Mouse (Mus musculus) megakaryocyte, embryonic 14.5 days (primary cell): ENCODE data around the gene Cfap43.

Experiments
- FLI1 ChIP-seq: IDR thresholded peaks from 2 replicates; pipeline ENCODE4 v1.6.1; 2012; ENCODE audit warnings: low read length, inconsistent platforms, mixed read lengths
- GATA1 ChIP-seq: IDR thresholded peaks from 3 replicates; pipeline ENCODE4 v1.6.1; 2012; ENCODE audit warnings: mixed read lengths, low read length, inconsistent platforms, borderline replicate concordance

GRCm38 (mm10) chr19:47900558-47900957, 18.5 kb downstream of the Cfap43 start:
- TF ChIP-seq GATA1 (no peak), FLI1 (no peak)
